Mouse (Mus musculus) myocyte (in vitro differentiated cells): Measurements from ENCODE around the gene Ddb1. TPM values are rescaled to one million over a fixed set of nuclear protein-coding genes. Genes with fewer than 3 reads are reported as not detected.

Experiments used
- H3K27me3 ChIP-seq: one replicate; pipeline ENCODE4 v1.6.1; 2011; ENCODE audit not compliant: control insufficient read depth, insufficient read depth, insufficient read length
- H3K36me3 ChIP-seq: one replicate; pipeline ENCODE4 v1.6.1; 2011; ENCODE audit not compliant: control insufficient read depth, insufficient read depth
- H3K4me2 ChIP-seq: one replicate; pipeline ENCODE4 v1.6.1; 2011; ENCODE audit warnings: low read depth, control low read depth
- H3K4me3 ChIP-seq: one replicate; pipeline ENCODE4 v1.5.1; 2011; ENCODE audit warnings: mild to moderate bottlenecking, control low read depth, moderate library complexity
- H3K79me2 ChIP-seq: one replicate; pipeline ENCODE4 v1.6.1; 2011; ENCODE audit not compliant: control insufficient read depth, insufficient read depth
- H3ac ChIP-seq: one replicate; pipeline ENCODE4 v1.6.1; 2011; ENCODE audit not compliant: control insufficient read depth, insufficient read length
- CEBPB ChIP-seq: IDR thresholded peaks from 2 replicates; pipeline ENCODE4 v1.6.1; 2011; ENCODE audit warnings: mild to moderate bottlenecking, moderate library complexity; ENCODE audit not compliant: poor library complexity, insufficient read depth, severe bottlenecking
- E2F4 ChIP-seq: IDR thresholded peaks from one replicate; pipeline ENCODE4 v1.6.1; 2011; ENCODE audit warnings: mild to moderate bottlenecking, control low read depth, moderate library complexity; ENCODE audit not compliant: insufficient read depth
- MAX ChIP-seq: IDR thresholded peaks from one replicate; pipeline ENCODE4 v1.6.1; 2011; ENCODE audit warnings: low read depth, mild to moderate bottlenecking, control low read depth
- MYOD1 ChIP-seq, 3 experiments: IDR thresholded peaks; one replicate each; pipeline ENCODE4 v1.6.1; 2011; ENCODE audit warnings: control low read depth in 2 of 3, low read depth in 2 of 3, mild to moderate bottlenecking in 2 of 3, moderate library complexity in 1 of 3; ENCODE audit not compliant: insufficient read length in 2 of 3, control insufficient read depth in 1 of 3
- MYOG ChIP-seq, 3 experiments: IDR thresholded peaks; one replicate each; pipeline ENCODE4 v1.6.1; 2011; ENCODE audit warnings: control low read depth in 2 of 3, low read depth in 2 of 3, mild to moderate bottlenecking in 2 of 3; ENCODE audit not compliant: insufficient read length in 2 of 3, control insufficient read depth in 1 of 3, insufficient read depth in 1 of 3
- POLR2A ChIP-seq: IDR thresholded peaks from one replicate; pipeline ENCODE4 v1.6.1; 2011; ENCODE audit warnings: low read depth, mild to moderate bottlenecking, control low read depth, moderate library complexity; ENCODE audit not compliant: insufficient read length
- POLR2AphosphoS2 ChIP-seq: IDR thresholded peaks from one replicate; pipeline ENCODE4 v1.6.1; 2011; ENCODE audit warnings: low read depth, control low read depth; ENCODE audit not compliant: insufficient read length
- REST ChIP-seq: IDR thresholded peaks from one replicate; pipeline ENCODE4 v1.6.1; 2011; ENCODE audit warnings: mild to moderate bottlenecking, control low read depth, moderate library complexity; ENCODE audit not compliant: insufficient read depth, insufficient read length
- SRF ChIP-seq: IDR thresholded peaks from one replicate; pipeline ENCODE4 v1.6.1; 2011; ENCODE audit warnings: low read depth; ENCODE audit not compliant: control insufficient read depth, insufficient read length
- TCF12 ChIP-seq: IDR thresholded peaks from one replicate; pipeline ENCODE4 v1.6.1; 2011; ENCODE audit warnings: mild to moderate bottlenecking, control low read depth; ENCODE audit not compliant: poor library complexity, insufficient read depth, severe bottlenecking
- TCF3 ChIP-seq: IDR thresholded peaks from one replicate; pipeline ENCODE4 v1.6.1; 2011; ENCODE audit warnings: low read depth, control low read depth; ENCODE audit not compliant: insufficient read length
- USF1 ChIP-seq: IDR thresholded peaks from one replicate; pipeline ENCODE4 v1.6.1; 2011; ENCODE audit warnings: low read depth, mild to moderate bottlenecking, control low read depth, moderate library complexity
- polyA plus RNA-seq: library from polyadenylated mRNA; unstranded; fragments of >200 nt; fragmentation: generic; extraction: Trizol; gene quantifications from one replicate; pipeline ENCODE4 v1.2.1, GENCODE M21; 2012; ENCODE audit warnings: missing spikeins

The Ddb1 gene
- polyA plus RNA-seq, 1 experiment = 571 TPM

DNA sequence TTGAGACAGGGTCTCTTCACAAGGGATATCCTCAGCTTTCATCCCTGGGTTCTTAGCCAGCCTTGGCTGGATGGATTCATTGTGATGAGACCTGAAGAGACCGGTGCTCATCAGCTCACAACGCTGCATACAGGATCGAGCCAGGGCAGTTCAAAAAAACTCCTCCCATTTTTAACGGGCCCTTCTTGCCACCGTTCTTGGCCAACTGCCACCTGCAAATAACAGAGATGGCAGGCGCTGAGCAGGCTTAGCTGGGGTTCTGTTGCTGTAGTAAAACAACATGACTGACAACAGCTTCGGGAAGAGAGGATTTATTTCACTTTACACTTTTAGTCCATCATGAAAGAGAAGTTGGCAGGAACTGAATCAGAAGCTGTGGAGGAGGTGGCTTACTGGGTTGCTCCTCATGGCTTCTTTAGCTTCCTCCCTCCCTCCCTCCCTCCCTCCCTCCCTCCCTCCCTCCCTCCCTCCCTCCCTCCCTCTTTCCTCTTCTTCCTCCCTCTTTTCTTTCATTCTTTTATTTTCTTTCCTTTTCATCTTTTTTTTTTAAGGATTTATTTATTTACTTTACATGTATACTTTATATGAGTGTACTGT is 21.5 kb upstream of the Ddb1 start:
- Histone ChIP-seq H3K27me3 (no peaks in the 10 kb centered on the region), H3K4me3 (no peak overlapping the region), H3K4me2 (no peak overlapping the region), H3K36me3 (no peaks in the 10 kb centered on the region), H3K79me2 (peaks cover 5% of the 10 kb centered on the region), H3ac (no peak overlapping the region)
- TF ChIP-seq CEBPB (no peak), E2F4 (no peak), MAX (no peak), MYOD1 (IDR thresholded peaks at IDR 0.05; ENCODE audit: control insufficient read depth in 1 of 3, insufficient read length in 2 of 3, low read depth in 2 of 3) (no peak), TCF12 (no peak), MYOG (IDR thresholded peaks at IDR 0.05; ENCODE audit: control insufficient read depth in 1 of 3, insufficient read depth in 1 of 3, insufficient read length in 2 of 3, low read depth in 2 of 3) (no peak), USF1 (no peak), SRF (no peak), POLR2A (no peak), REST (no peak), POLR2AphosphoS2 (no peak), TCF3 (no peak)

DNA sequence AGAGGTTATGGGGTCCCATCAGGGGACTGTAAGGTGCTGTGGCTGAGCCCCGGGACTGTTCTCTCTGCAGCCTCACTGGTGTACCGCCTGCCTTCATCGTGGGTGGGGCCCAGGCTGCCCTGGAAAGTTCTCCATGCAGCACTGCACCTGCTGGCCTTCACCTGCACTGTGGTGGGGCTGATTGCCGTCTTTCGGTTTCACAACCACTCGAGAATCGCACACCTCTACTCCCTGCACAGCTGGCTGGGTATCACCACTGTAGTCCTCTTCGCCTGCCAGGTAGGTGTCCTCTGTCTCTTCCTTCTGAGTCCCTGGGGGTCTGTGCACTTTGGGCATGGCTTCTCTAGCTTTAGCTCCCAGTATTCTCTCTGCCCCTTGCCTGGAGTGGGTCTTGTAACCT is 20.0 kb upstream of the Ddb1 start:
- TF ChIP-seq USF1 (no peak), CEBPB (no peak), POLR2A (no peak), MYOD1 (IDR thresholded peaks at IDR 0.05; ENCODE audit: control insufficient read depth in 1 of 3, insufficient read length in 2 of 3, low read depth in 2 of 3) (no peak), E2F4 (no peak), SRF (no peak), MAX (no peak), POLR2AphosphoS2 (no peak), TCF3 (no peak), TCF12 (no peak), MYOG (IDR thresholded peaks at IDR 0.05; ENCODE audit: control insufficient read depth in 1 of 3, insufficient read depth in 1 of 3, insufficient read length in 2 of 3, low read depth in 2 of 3) (no peak), REST (no peak)
- H3K4me3 ChIP-seq = no peak overlapping the region
- H3K79me2 ChIP-seq = no peaks in the 10 kb centered on the region
- H3ac ChIP-seq = no peak overlapping the region
- no peaks in the 10 kb centered on the region for H3K27me3 ChIP-seq
- H3K4me2 ChIP-seq = no peak overlapping the region
- no peaks in the 10 kb centered on the region for H3K36me3 ChIP-seq

DNA sequence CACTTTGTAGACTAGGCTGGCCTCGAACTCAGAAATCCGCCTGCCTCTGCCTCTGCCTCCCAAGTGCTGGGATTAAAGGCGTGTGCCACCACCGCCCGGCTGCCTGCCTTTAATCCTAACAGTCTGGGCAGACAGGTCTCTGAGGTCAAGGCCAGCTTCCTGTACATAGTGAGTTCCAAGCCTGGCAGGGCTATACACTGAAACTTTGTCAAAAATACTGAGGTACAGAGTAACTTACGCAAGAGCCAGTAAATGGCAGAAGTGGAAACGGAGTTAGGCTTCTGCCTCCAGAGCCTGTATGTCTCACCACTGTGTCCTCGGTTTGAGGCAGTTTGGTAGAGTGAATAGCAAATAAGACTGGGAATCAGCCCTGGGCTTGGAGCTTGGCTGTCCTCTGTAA is 17.9 kb upstream of the Ddb1 start:
- Histone ChIP-seq H3K27me3 (no peaks in the 10 kb centered on the region), H3K79me2 (no peaks in the 10 kb centered on the region), H3K36me3 (no peaks in the 10 kb centered on the region), H3K4me2 (no peak overlapping the region), H3ac (no peak overlapping the region), H3K4me3 (no peak overlapping the region)
- no peak for TF ChIP-seq TCF12

DNA sequence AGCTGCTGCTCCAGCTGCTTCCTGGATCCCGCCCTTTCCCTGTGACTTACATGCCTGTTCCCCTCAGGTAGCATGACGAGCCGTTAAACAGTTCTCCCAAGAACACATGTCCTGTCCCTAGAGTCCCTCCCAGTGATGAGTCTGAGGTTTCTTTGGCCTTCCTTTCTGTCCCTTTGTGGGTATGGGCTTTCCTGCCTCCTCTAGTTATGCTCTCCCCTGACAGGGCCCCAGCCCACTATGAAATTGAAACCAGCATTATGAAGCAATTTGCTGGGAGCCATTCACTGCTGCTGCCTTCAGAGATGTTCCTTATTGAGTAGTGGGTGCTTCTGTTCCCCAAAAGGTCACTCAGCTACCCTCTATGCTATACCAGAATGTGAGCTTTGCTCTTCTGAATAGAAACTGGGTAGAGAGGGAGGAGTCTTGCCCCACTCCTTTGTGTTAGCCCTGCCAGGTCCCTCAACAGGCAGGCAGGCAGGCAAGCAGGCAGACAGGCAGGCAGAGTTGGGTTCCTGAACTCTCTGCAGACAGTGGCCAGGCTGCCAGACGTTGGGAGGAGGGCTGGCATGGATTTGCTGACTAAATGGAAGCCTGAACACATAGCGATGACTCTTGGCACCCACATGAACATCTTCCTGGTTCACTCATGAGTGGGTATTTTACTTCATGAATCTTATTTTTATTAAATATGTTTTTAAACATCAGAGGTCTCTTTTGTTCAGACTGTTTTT is 15.8 kb upstream of the Ddb1 start:
- Histone ChIP-seq H3K4me3 (no peak overlapping the region), H3K27me3 (no peaks in the 10 kb centered on the region), H3ac (no peak overlapping the region), H3K79me2 (no peaks in the 10 kb centered on the region), H3K36me3 (no peaks in the 10 kb centered on the region), H3K4me2 (no peak overlapping the region)
- TF ChIP-seq SRF (no peak), POLR2AphosphoS2 (no peak), TCF12 (no peak), E2F4 (no peak), CEBPB (no peak), REST (no peak), TCF3 (no peak), POLR2A (no peak), USF1 (no peak), MYOD1 (IDR thresholded peaks at IDR 0.05; ENCODE audit: control insufficient read depth in 1 of 3, insufficient read length in 2 of 3, low read depth in 2 of 3) (no peak), MAX (no peak), MYOG (IDR thresholded peaks at IDR 0.05; ENCODE audit: control insufficient read depth in 1 of 3, insufficient read depth in 1 of 3, insufficient read length in 2 of 3, low read depth in 2 of 3) (no peak)

- Histone ChIP-seq H3K4me2 (no peak overlapping the region), H3K79me2 (no peaks in the 10 kb centered on the region), H3K27me3 (no peaks in the 10 kb centered on the region), H3K36me3 (no peaks in the 10 kb centered on the region), H3ac (no peak overlapping the region), H3K4me3 (no peak overlapping the region)
- TF ChIP-seq TCF12 (no peak), SRF (no peak), POLR2A (no peak), MAX (no peak), MYOD1 (IDR thresholded peaks at IDR 0.05; ENCODE audit: control insufficient read depth in 1 of 3, insufficient read length in 2 of 3, low read depth in 2 of 3) (no peak), CEBPB (no peak)
These were observed 14.8 kb upstream of the Ddb1 start for GRCm38 (mm10) chr19:10590301-10590700.
